Mouse (Mus musculus) forebrain, embryonic 16.5 days (tissue): ENCODE results near the gene Olfr960. TPM values are rescaled to one million over a fixed set of nuclear protein-coding genes. Genes with fewer than 3 reads are reported as not detected.

Experiments
- ATAC-seq: fragments of 200-750 bp; cut with Nextera tagmentation; 2 replicates; pipeline ENCODE4 v1.8.0; 2017; ENCODE audit warnings: mild to moderate bottlenecking, moderate library complexity
- H3K27ac ChIP-seq: fragments of 300-500 bp; sonication (generic); 2 replicates; pipeline ENCODE4 v1.5.1; 2014; ENCODE audit warnings: low read length, control low read depth
- H3K27me3 ChIP-seq: fragments of 300-500 bp; sonication (generic); replicated peaks from 2 replicates; pipeline ENCODE4 v1.6.1; 2014; ENCODE audit warnings: low read length; ENCODE audit not compliant: control insufficient read depth, insufficient read depth
- H3K36me3 ChIP-seq: fragments of 300-500 bp; sonication (generic); 2 replicates; pipeline ENCODE4 v1.6.1; 2014; ENCODE audit not compliant: control insufficient read depth, insufficient read depth
- H3K4me1 ChIP-seq: fragments of 300-500 bp; sonication (generic); replicated peaks from 2 replicates; pipeline ENCODE4 v1.6.1; 2014; ENCODE audit warnings: low read length; ENCODE audit not compliant: control insufficient read depth, insufficient read depth
- H3K4me2 ChIP-seq: fragments of 300-500 bp; sonication (generic); 2 replicates; pipeline ENCODE4 v1.6.1; 2014; ENCODE audit warnings: mild to moderate bottlenecking, low read length, control low read depth
- H3K4me3 ChIP-seq: fragments of 300-500 bp; sonication (generic); replicated peaks from 2 replicates; pipeline ENCODE4 v1.5.1; 2014; ENCODE audit warnings: mild to moderate bottlenecking, low read length, control low read depth
- H3K9ac ChIP-seq: fragments of 300-500 bp; sonication (generic); replicated peaks from 2 replicates; pipeline ENCODE4 v1.6.1; 2014; ENCODE audit warnings: low read depth, low read length, control low read depth
- H3K9me3 ChIP-seq: fragments of 300-500 bp; sonication (generic); 2 replicates; pipeline ENCODE4 v1.6.1; 2016; ENCODE audit warnings: low read length; ENCODE audit not compliant: control insufficient read depth
- WGBS: fragments of 180-500 bp; shearing (Covaris S2); extraction: QIAGEN DNeasy Blood & Tissue Kit; methylation state at CpG from one replicate; pipeline ENCODE4 v1.1.7; 2014; 5-methylcytosine and 5-hydroxymethylcytosine counted together
- polyA plus RNA-seq: library from polyadenylated mRNA; unstranded; fragments of >200 nt; fragmentation: Nextera tagmentation; extraction: Ambion mirVana; gene quantifications from 2 replicates; pipeline ENCODE4 v1.2.1, GENCODE M21; 2015

Gene Olfr960
- polyA plus RNA-seq, 1 experiment from 2014 or later: not detected

- no peaks in the 10 kb centered on the region for H3K9me3 ChIP-seq
- no peak overlapping the region for H3K4me3 ChIP-seq
- no peak for ATAC-seq
- H3K36me3 ChIP-seq: no peaks in the 10 kb centered on the region
- WGBS: 96% methylated on average over 3 of the region's 3 CpGs
- no peak overlapping the region for H3K27ac ChIP-seq
- H3K27me3 ChIP-seq: no peaks in the 10 kb centered on the region
- no peak overlapping the region for H3K4me2 ChIP-seq
- no peak overlapping the region for H3K9ac ChIP-seq
- no peaks in the 10 kb centered on the region for H3K4me1 ChIP-seq
Measured at GRCm38 (mm10) chr9:39623783-39624182, 2.6 kb downstream of the Olfr960 start.

- no peak for ATAC-seq
- Histone ChIP-seq H3K9ac (no peak overlapping the region), H3K4me1 (no peaks in the 10 kb centered on the region), H3K4me3 (no peak overlapping the region), H3K27me3 (no peaks in the 10 kb centered on the region), H3K4me2 (no peak overlapping the region), H3K9me3 (no peaks in the 10 kb centered on the region), H3K36me3 (no peaks in the 10 kb centered on the region), H3K27ac (no peak overlapping the region)
- WGBS: 80% methylated on average over 2 of the region's 2 CpGs
Measured at GRCm38 (mm10) chr9:39624711-39625110, 3.5 kb downstream of the Olfr960 start.

DNA sequence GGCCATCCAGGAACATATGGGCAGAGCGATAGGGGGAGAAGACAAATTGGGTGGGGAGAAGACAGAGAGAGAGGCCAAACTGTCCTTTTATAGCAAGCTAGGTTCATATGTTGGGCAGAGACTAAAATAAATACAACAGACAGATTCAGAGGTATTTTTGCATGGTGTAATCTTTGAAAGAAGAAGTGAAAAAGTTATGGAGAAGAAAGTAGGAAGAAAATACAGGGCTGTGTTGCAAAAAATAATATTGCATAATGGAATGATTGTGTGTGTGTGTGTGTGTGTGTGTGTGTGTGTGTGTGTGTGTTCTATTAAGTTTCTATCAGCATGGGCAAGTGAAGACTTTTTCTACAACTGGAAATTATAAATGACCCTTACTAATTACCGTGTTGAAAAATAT, 7.9 kb downstream of the Olfr960 start:
- no peaks in the 10 kb centered on the region for H3K27me3 ChIP-seq
- H3K9ac ChIP-seq: no peak overlapping the region
- no peak overlapping the region for H3K4me3 ChIP-seq
- H3K9me3 ChIP-seq: no peaks in the 10 kb centered on the region
- H3K27ac ChIP-seq: no peak overlapping the region
- H3K4me2 ChIP-seq: no peak overlapping the region
- ATAC-seq: no peak
- WGBS: 88% methylated on average over 2 of the region's 2 CpGs
- H3K4me1 ChIP-seq: no peaks in the 10 kb centered on the region
- no peaks in the 10 kb centered on the region for H3K36me3 ChIP-seq

DNA sequence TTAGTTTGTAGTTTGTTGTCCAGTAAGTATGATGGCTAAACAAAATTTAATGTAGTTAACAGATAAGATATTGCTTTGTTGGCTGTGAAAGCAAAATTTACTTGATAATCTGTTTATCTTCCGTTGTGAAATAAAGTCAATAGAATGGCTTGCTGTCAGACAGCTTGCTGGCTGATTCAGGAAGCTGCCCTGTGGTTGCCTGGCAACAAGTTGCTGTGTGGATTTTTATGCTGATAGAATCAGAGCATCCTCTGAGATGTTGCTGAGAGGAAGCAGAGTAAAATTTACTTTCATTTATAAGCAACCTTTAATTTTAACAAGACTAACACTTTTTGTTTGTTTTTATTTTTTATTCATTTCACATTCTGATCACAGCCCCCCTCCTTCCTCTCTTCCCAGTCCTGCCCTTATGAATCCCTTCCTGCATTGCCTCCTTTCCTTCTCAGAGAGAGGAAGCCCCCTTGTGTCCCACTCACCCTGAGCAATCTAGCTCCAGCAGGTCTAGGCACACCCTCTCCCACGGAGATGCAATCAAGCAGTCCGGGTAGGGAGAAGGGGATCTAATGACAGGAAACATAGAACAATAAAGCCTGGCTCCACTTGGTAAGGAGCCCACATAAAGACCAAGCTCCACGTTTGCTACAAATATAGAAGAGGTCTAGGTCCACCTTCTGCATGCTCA, 12.9 kb downstream of the Olfr960 start:
- Histone ChIP-seq H3K4me2 (no peak overlapping the region), H3K9me3 (no peaks in the 10 kb centered on the region), H3K4me1 (no peaks in the 10 kb centered on the region), H3K27me3 (no peaks in the 10 kb centered on the region), H3K9ac (no peak overlapping the region), H3K4me3 (no peak overlapping the region), H3K27ac (peak overlapping the region; percentile 65; the same call in 1 of the 2 replicates), H3K36me3 (no peaks in the 10 kb centered on the region)
- ATAC-seq: peak; percentile 91
- 39% methylated on average over 4 of the region's 4 CpGs for WGBS

- Histone ChIP-seq H3K4me3 (no peak within 1 kb of the TSS), H3K27me3 (no peaks in the 10 kb centered on the region), H3K4me1 (no peaks in the 10 kb centered on the region), H3K36me3 (no peaks in the 10 kb centered on the region), H3K4me2 (no peak within 1 kb of the TSS), H3K9ac (no peak within 1 kb of the TSS), H3K27ac (no peak within 1 kb of the TSS), H3K9me3 (no peaks in the 10 kb centered on the region)
- no peak for ATAC-seq
Measured at GRCm38 (mm10) chr9:39644785-39645184, 23.6 kb downstream of the Olfr960 start, which contains the start of gene Olfr961. Gene Olfr961, plus strand, starts transcription at chr9:39645085.

DNA sequence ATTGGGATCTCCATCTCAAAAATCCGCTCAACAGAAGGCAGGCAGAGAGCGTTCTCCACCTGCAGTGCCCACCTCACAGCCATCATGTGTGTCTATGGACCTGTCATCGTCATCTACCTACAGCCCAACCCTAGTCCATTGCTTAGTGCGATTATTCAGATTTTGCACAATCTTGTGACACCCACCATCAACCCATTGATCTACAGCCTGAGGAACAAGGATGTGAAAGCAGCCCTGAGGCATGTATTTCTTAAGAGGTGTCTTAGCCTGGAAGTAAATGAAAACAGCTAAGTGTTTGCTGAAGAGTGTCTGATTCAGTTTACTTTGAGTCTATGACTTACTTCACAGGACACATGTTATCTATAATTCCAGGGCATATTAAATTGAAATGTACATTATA, 26.2 kb downstream of the Olfr960 start:
- Histone ChIP-seq H3K4me2 (no peak overlapping the region), H3K27me3 (no peaks in the 10 kb centered on the region), H3K4me3 (no peak overlapping the region), H3K4me1 (no peaks in the 10 kb centered on the region), H3K9ac (no peak overlapping the region), H3K27ac (no peak overlapping the region), H3K36me3 (no peaks in the 10 kb centered on the region), H3K9me3 (no peaks in the 10 kb centered on the region)
- WGBS: 93% methylated on average over 4 of the region's 4 CpGs
- no peak for ATAC-seq

- Histone ChIP-seq H3K4me1 (no peaks in the 10 kb centered on the region), H3K4me2 (no peak overlapping the region), H3K27ac (no peak overlapping the region), H3K4me3 (no peak overlapping the region), H3K9ac (no peak overlapping the region), H3K9me3 (no peaks in the 10 kb centered on the region), H3K27me3 (no peaks in the 10 kb centered on the region), H3K36me3 (no peaks in the 10 kb centered on the region)
- ATAC-seq: peak; percentile 64
- 64% methylated on average over 6 of the region's 6 CpGs for WGBS
Measured at GRCm38 (mm10) chr9:39654756-39655396, 33.7 kb downstream of the Olfr960 start.

GRCm38 (mm10) chr9:39666905-39667304, 45.7 kb downstream of the Olfr960 start, which contains the start of gene Olfr963:
Gene Olfr963, plus strand, starts transcription at chr9:39667205.
- ATAC-seq: no peak
- WGBS: 87% methylated on average over 1 of the region's 1 CpGs
- Histone ChIP-seq H3K36me3 (no peaks in the 10 kb centered on the region), H3K27me3 (no peaks in the 10 kb centered on the region), H3K4me1 (no peaks in the 10 kb centered on the region), H3K9me3 (no peaks in the 10 kb centered on the region), H3K9ac (no peak within 1 kb of the TSS), H3K4me2 (no peak within 1 kb of the TSS), H3K4me3 (no peak within 1 kb of the TSS), H3K27ac (no peak within 1 kb of the TSS)

DNA sequence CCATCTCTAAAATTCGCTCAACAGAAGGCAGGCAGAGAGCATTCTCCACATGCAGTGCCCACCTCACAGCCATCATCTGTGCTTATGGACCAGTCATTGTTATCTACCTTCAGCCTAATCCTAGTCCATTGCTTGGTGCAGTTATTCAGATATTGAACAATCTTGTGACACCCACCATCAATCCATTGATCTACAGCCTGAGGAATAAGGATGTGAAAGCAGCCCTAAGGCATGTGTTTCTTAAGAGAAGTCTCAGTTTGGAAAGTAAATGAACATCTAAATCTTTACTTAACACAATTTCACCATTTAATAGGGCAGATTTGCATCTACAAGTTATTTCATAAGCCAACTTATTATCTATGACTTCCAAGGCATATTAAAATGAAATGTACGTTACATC, 48.5 kb downstream of the Olfr960 start:
- Histone ChIP-seq H3K4me1 (no peaks in the 10 kb centered on the region), H3K4me2 (no peak overlapping the region), H3K4me3 (no peak overlapping the region), H3K9me3 (no peaks in the 10 kb centered on the region), H3K27ac (no peak overlapping the region), H3K9ac (no peak overlapping the region), H3K27me3 (no peaks in the 10 kb centered on the region), H3K36me3 (no peaks in the 10 kb centered on the region)
- 87% methylated on average over 2 of the region's 2 CpGs for WGBS
- ATAC-seq: no peak
